Mouse (Mus musculus) adrenal gland, postnatal 14 days (tissue): ENCODE measurements around the gene Lag3. TPM values are rescaled to one million over a fixed set of nuclear protein-coding genes. Genes with fewer than 3 reads are reported as not detected.
"Not testable (repeated sequence)": the region's sequence is repeated elsewhere in the genome, so short reads cannot be mapped to it uniquely, and the experiment has no call there.

Source experiments
- DNase-seq: peaks from one replicate; pipeline ENCODE4 v3.0.0; 2021; ENCODE audit warnings: mixed read lengths
- total RNA-seq: library from RNA; stranded (reverse); gene quantifications from 2 replicates; pipeline ENCODE4 v1.2.3, GENCODE M21; 2021

Lag3 gene
- total RNA-seq, 1 experiment from 2014 or later = 2.5 TPM

DNA sequence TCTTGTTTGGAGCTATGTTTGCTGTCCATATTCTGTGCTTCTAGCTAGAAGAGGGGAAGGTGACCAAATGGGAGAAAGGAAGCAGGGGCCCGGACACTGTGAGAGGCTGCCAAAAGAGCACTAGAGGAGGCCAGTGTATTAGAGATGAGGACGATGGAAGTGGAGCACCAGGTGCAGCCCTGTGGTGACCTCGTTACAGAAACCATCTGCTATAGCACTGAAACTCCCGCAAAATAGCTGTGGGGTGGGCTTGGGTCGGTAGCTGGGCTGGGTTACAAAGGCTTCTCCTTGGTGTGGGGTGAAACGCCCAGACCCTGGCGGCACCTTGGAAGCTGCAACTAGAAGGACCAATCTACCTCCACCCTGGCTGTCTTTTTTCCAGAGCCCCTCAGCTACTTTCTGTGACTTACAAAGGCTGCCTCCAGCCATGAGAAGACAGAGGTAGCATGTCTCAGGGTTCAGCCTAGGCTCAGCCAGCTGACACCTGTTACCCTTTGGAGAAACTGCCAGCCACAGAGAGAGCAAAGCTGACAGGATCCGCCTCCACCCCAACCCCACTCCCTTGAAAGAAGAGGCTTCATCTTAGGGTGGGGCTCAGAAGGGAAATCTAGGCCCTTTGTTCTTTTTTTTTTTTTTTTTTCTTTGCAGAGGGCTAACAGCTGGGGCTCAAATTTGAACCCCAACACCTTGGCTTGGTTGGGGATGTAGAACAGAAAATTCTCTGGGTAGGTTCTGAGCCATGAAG, 11.3 kb downstream of the Lag3 start:
- DNase-seq = no peak

DNA sequence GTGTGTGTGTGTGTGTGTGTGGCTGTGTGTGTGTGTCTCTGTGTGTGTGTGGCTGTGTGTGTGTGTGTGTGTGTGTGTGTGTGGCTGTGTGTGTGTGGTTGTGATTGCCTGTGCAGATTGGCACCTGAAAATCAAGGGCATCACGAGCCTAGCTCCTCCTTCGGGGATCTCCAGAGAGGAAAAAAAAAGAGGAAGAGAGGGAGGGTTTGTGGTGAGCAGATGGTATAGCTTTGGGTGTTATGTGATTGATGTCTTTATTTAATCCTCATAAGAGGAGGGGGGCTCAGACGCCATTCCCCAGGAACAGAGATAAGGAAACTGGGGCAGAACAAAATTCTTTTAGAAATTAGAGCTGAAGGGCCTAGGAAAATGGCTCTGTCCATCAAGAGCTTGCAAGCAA, 13.1 kb downstream of the Lag3 start:
- DNase-seq = no peak

DNA sequence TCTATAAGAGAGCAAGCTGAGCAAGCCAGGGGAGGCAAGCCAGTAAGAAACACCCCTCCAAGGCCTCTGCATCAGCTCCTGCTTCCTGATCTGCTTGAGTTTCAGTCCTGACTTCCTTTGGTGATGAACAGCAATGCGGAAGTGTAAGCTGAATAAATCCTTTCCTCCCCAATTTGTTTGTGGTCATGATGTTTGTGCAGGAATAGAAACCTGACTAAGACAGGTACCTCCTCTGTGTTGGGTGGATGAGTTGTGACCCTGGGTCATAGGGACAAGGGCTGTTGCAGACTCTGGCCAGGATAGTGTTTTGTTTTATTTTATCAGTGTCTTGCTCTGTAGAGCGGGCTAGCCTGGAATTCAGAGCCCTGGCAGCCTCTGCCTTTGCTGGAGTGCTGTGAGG, 17.4 kb downstream of the Lag3 start:
- DNase-seq = not testable (repeated sequence)

DNA sequence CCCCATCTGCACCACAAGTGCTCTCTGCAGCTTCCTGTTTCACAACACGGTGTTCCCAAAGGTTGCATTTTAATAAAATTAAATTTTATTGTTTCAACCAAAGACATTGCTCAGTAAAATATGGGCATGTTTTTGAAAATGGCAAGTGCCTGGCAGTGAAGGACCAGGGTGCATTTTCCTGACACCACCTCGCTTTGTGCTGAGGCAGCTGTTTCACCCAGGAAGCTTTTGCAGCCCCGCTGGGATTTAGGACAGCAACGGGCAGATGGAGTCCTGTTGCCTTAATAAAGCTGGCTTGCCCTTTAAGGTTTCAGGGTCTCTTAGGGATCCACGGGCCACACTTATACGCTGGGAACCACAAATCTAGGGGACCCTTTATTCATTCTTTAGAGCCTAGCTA, 20.5 kb downstream of the Lag3 start:
- DNase-seq = no peak

DNA sequence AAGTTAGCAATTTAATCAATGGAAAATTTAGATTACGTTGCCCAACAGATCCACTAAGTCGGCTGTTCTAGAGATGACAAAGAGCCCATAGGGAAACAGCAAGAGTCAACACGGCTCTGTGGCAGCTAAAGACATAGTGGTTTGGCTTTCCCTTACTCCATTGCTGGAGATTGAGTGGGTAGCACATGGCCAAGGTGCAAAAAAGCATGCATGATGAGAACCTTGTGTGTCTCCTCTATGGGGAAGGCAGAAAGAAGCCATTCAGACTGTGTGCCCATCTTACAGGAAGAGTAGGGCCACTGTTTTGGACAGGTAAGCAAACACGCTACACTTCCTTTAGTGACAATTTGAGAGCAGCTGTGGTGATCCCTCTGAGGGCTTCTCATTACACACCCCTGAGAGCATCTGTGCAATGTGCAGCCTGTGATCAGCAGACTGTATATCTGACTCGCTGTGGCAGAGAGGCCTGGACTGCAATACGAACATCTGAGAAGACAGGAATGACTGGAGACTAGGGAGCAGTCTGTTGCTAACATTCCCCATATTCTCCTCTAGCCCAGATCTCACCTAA, 22.9 kb downstream of the Lag3 start:
- no peak for DNase-seq

DNA sequence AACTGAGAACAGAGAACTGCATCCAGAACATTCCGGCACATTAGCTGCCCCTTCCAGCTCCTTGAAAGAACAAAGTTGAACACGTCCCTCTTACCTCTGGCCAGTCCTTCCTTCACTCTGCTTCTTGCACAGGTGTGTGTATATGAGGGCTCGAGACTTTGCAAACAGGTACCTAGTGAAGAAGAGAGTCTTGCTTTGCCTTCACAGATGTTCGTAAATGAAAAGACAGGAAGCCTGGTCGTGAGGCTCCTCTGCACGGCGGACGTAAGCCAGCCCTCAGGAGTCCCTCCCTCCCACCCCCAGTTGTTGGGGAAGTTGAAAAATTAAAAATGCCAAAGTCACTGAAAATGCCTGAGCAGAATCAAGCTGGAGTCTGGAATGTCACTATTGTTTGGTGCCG, 23.5 kb downstream of the Lag3 start, which contains the start of gene Cd4:
TSS of gene Cd4 (minus strand) at position 236 of the 400 bp plus-strand sequence.
- no peak for DNase-seq

DNA sequence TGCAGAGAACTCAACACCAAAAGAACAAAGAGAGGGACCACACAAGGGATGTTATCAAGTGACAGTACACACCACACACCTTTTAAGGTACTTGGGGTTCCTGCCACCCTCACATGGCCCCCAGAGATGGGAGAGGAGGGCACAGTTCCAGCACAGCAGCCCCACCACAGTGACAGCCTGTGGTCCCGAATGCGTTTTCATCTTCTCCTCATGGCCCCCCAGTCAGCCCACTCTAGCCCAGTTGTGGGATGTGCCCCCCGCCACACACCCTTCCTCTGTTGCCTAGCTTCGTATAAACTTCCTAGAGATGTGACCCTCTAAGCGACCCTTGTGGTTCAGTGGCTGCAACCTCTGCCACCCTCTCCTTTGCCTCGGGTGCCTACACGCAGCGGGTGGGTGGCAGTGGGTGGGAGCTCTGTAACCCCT, 25.5 kb downstream of the Lag3 start:
- DNase-seq = no peak

DNA sequence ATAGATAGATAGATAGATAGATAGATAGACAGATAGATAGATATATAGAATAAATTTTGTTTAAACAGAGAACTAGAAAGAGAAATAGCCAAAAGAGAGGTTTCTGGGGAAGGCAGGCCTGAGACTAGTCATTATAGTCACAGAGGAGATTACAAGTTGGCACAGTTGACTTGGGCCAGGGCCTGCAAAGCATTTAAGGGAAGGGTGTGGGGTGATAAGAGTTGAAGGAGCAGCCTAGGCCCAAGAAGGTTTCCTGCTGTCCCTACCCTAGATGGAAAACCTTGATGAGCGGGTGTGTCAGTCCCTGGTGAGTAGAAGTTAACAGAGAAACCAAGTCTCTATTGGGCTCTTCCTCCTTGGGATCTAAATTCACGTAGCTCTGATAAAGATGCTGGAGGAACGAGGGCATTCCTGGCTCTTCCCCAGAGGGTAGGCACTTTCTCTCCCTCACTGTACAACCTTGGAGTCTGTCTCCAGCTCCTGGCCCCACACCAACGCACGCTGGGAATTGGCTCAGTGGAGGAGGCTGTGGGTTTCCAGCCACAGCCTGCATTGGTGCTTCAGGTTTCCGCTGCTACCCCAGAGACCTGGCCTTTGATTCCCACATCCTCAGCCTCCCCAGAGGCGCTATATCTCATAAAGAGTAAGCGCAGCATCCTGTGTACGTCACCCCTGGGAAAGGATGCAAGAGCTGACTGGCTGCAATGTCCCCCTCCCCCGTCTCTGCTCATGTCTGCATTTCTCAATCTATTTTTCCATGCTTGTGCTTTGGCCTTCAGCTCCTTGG, 26.6 kb downstream of the Lag3 start:
- peak; percentile 32 for DNase-seq

DNA sequence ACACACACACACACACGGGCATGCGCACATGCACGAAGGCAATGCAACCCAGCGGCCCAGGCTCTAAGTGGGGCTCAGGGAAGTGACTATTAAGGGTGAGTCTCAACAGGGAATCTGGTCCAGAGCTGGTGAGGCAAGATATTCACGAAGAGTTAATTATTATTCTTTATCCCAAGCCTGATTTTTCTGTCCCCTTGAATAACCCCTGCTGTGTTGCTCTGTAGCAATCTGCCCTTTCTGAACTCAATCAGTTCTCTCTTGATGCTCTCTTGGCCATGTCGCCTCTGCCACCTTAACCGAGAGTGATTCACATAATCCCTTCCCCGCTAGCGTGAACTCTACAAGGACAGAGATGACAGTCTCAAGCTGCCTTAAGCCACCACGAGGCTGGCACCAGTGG, 28.2 kb downstream of the Lag3 start:
- DNase-seq = no peak

DNA sequence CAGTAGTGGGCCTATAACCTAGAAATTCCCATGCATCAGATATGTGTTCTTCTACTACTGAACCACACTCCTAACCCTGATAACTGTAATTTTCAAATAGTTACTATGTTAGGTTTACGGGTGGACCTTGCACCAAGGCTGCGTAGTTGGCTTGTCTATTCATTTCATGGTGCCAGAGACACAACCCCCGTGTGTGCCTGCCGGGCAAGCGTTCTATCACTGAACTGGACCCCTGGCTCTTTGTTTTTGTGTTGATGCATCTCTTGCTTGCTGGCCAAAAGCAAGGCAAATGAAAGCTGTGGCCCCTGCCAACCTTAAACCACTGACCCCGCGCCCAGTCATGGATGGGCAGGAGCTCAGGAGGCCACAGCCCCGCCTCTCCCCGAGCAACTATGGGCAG, 29.7 kb downstream of the Lag3 start:
- no peak for DNase-seq

DNA sequence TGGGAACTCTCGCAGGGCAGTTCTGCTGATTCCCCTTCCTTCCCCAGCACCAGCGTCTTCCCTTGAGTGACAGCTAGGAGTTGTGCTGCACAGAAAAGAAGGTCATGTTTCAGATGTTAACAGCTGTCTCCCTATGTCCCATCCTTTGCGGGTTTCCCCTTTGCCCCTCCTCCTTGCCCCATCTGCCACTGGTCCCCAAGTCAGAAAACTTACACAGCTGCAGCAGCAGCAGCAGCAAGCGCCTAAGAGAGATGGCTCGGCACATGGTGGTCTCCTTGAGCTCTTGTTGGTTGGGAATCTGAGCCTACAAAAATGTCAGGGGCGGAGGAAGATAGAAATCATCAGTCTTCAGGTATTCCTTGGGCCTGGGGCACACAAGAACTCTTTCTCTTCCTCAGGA, 32.1 kb downstream of the Lag3 start:
- DNase-seq = no peak

DNA sequence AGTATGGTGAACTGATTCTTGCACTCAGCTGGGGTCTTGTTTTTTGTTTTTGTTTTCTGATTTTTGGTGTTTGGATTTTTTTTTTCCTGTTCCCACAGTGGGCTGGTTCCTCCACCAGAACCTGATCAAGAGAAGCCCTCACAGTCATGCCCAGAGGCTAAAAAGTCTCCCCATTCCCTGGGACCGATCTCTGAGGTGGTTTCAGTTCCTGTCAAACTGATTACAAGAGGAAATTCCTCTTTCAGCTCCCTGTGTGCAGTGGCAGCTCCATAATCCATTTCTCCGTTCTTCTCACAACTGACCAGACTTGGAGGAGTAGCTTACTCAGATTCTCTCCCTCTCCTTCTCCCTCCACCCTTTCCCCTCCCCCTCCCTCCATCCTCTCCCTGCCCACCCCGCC, 37.2 kb downstream of the Lag3 start:
- DNase-seq = no peak

DNA sequence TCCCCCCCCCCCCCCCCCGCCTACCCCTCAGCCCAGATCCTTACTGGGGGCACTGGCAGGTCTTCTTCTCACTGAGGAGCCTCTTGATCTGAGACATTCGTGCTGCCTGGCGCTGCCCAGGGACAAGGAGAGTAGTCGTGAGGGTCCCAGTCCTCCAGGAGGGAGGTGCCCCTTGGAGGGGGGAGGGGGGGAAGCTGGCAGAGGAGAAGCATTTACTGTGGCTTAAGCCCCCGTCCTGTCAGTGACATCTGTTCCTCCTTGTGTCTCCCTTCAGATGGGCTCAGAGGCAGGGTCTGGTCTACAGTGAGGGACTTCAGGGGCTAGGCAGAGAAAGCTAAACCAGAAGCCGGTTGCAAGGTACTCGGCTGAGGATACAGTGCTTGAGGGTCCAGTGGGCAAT, 44.9 kb downstream of the Lag3 start:
- no peak for DNase-seq

DNA sequence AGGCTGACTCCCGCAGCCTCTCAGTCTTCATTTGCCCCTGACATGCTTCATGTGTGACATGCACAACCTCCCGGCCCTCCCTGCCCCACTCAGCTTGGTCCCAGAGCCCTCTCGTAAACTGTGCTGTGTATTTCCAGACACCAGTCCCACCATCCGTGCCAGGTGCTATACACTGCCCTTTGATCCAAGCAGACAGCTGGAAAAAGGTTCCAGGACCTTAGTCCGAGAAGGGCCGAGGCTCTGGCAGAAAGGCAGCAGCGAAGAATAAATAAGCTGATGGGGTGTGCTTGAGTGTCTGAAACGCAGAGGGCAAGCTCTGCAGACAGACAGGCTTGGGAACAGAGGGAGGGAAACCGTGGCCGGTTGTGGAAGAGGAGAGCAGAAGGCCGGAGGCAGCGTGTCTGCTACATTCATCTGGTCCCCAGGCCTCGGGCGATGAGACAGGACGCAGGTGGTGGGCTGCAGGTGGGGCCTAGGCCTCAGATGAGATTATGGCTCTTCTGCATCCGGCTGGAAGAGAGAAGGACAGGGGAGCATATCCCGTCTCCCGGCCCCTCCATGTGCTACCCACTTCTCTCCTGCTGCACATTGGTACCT, 45.6 kb downstream of the Lag3 start:
- DNase-seq = no peak

DNA sequence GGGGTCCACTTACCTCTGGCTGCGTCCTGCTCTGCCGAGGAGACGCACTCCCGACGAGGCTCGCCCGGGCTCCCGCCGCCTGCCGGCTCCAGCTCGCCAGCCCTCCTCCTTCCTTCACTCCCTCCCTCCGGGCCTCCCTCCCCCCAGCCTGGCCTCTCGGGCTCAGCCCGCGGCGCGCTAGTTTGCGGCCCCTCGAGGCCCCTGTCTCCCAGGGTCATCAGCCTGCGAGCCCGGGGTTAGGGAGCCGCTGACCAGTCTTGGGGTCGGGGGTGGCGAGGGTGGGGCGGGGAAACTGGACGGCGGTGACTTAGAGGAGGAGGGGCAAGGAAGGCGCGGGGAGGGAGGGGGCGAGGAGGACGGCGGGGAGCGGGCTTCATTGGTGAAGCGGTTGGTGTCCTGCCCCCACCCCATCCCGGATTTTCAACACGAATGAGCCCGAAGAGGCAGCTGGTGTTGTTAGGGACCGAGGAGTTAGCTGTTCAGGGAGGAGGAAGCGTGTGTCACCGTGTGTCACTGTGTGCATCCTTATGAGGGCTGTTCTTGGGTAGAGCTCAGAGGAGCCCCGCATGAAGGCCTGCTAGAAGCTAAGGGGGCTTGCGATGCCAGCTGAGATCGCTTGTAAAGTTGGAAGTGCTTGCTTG, 47.7 kb downstream of the Lag3 start, which contains the start of gene Gpr162:
TSS of gene Gpr162 (minus strand) at position 326 of the 641 bp plus-strand sequence.
- DNase-seq = peak; percentile 86

DNA sequence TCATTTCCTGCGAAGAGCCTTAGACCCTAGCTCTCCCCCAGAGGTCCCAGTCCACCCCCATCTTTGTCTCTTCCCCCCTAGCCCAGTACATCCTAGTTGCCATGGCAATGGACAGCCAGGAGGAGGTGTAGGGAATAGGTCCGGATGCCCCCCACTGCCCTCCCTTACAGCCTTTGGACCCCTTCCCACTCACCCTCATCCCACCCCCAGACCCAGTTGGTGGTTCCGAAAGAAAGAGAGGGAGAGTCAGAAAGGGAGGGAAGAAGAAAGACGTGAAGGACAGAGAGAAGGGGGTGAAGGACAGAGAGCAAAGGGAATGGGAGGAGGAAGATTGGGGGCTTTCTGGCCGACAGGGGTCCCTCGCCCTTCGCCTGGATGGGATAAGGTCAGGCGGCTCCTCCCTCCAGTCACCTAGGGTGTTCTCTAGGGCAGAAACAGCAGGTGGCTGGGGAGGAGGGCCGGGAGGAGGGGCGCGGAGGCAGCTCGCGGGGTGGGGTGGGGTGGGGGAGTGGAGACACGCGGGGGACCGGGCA, 48.3 kb downstream of the Lag3 start:
- no peak for DNase-seq

DNA sequence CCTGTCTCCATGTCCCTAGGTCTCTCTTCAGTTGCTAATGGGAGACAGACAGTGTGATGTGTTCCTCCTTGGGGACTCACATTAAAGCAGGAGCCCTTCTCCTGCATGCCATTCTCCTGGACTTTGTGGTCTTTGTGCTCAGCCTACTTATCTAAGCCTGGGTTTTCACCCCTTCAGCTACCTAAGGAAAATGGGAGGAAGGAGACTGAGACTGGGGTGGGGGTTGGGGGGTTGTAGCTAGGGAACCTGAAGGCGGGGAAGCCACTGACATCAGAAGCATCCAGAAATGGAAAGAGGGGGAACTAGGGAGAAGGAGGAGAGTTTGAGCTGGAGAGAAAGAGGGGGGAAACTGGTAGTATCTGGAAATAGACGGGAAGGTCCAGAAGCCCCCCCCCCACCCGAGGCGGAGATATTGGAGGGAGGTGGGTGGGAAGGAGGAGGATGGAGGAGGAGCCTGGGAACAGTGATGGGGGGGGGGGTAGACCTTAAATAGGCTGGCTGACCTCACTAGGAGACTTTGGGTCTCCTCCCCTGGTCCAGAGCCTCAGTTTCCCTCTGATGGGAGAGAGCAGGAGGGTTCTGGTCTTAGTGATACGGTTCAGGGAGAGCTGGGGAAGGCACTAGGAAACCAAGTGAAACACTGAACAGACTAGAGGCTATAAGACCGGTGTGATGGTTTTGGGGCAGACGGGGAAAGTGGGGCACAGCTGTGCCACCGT, 48.9 kb downstream of the Lag3 start:
- no peak for DNase-seq

DNA sequence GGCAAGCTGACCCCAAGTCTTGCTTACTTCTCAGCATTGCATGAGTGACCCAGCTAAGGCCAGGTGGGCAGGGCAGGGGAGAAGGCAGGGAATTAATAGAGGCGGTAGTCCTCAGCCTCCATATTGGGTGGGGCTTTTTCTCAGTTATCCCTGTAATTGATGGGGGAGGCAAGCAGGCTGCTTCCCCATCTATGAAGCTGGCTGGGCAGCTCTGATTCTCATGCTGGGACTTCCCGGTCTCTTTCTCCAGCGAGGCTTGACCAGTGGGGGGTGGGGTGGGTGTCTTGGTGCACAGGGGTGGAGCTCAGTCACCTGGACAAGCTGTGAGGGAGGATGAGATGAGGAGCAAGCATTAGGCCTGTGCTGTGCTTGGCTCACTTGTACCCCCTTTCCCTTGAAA, 49.7 kb downstream of the Lag3 start:
- no peak for DNase-seq

DNA sequence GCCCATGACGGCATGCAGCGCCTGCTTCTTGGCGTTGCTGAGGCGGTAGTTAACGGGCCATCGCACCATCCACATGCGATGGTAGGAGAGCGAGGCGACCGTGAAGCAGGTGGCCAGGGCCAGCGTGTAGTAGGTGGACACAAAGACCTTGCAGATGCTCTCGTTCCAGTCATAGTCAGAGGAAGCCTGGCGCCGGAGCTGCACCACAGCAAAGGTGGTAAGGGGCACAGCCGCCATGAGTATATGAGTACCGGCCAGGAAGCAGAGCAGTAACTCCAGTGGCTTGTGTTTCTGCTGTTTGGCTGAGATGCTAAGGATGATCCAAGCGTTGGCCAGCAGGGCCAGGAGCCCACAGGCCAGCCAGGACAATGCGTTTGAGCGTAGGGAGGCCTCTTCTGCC, 50.2 kb downstream of the Lag3 start:
- DNase-seq = no peak

DNA sequence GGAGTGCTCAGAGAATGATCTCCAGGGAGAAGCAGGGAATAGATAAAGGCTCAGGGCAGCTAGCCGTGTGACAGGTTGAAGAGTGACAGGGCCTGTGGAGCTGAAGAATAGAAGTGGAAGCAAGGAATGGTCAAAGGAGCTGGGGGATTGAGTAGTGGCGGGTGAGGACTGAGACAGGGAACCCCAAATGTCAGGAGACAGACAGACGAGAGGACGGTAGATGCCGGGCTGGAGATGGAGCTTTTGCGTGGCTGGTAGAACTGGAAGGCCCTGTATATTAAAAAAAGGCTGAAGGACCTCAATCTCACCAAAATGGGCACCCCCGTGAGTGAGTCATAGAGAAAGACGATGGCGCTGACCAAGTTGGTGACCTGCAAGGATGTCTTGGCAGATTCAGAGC, 51.0 kb downstream of the Lag3 start:
- no peak for DNase-seq

DNA sequence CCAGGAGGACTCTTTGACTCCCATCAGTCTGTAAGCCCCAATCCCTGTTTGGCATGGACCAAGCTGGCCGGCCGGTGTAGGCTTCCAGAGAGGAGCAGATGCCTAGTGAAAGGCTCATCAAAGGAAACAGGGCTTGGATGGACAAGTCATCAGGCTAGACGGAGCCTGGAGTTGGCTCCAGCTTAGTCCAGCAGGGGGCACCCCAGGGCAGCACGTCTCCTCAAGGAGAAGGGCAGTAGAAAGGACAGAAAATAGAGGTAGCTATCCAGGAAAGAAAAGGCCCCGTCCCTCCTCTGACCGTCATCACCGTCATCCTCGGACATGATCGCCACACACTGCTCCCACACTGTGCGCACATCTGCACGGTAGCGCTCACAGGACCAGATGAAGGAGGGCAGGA, 51.8 kb downstream of the Lag3 start:
- peak; percentile 95 for DNase-seq
